Mouse (Mus musculus) C2C12 (cell line): Measurements from ENCODE around the gene Ccdc149.

ENCODE experiments used
- CTCF ChIP-seq: IDR thresholded peaks from one replicate; pipeline ENCODE4 v1.5.1; 2011; ENCODE audit not compliant: control insufficient read depth, insufficient read depth, insufficient read length
- MAX ChIP-seq: IDR thresholded peaks from one replicate; pipeline ENCODE4 v1.6.1; 2011; ENCODE audit warnings: mild to moderate bottlenecking, control low read depth
- USF1 ChIP-seq: IDR thresholded peaks from one replicate; pipeline ENCODE4 v1.6.1; 2011; ENCODE audit warnings: low read depth, mild to moderate bottlenecking, control low read depth, moderate library complexity

DNA sequence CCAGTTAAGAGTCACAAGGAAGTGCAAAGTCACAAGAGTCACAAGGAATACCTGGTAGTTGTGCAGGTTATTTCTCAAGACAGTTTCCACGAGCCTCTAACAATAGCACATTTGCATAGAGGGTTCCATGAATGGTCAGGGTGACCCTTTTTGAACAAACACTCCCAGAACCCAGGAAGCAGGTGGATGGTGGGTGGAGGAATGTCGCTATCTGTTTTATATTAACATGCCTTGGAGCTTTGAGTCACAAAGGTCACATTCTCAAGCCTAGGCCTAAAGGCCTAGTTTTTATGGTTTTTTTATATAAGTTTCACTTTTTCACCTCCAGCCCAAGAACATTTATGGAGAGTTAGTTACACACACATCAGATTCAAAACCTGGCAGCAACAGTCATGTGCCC lies 48.6 kb upstream of the Ccdc149 start:
- no peak for TF ChIP-seq USF1
- no peak for TF ChIP-seq CTCF
- TF ChIP-seq MAX = no peak
